Mouse (Mus musculus) bone marrow, adult 2 months (tissue): Measurements from ENCODE around the gene R3hdm2. TPM values are rescaled to one million over a fixed set of nuclear protein-coding genes. Genes with fewer than 3 reads are reported as not detected.

Experiments
- H3K27ac ChIP-seq: fragments of 200-500 bp; 2 replicates; pipeline ENCODE4 v1.5.1; 2012; ENCODE audit warnings: low read depth, mild to moderate bottlenecking, control low read depth, inconsistent platforms, low read length; ENCODE audit not compliant: control insufficient read depth, poor library complexity, insufficient read depth
- H3K4me1 ChIP-seq: fragments of 200-500 bp; 2 replicates; pipeline ENCODE4 v1.6.1; 2011; ENCODE audit warnings: low read length; ENCODE audit not compliant: control insufficient read depth, insufficient read depth
- H3K4me3 ChIP-seq: fragments of 200-500 bp; replicated peaks from 2 replicates; pipeline ENCODE3; 2011; ENCODE audit warnings: mild to moderate bottlenecking, low read depth, low read length, control low read depth; ENCODE audit not compliant: control insufficient read depth
- CTCF ChIP-seq: fragments of 200-500 bp; IDR thresholded peaks from 2 replicates; pipeline ENCODE4 v1.5.1; 2011; ENCODE audit warnings: low read length, control low read depth; ENCODE audit not compliant: control insufficient read depth, insufficient read depth
- POLR2A ChIP-seq: fragments of 200-500 bp; IDR thresholded peaks from 2 replicates; pipeline ENCODE4 v1.6.1; 2011; ENCODE audit warnings: low read depth, mild to moderate bottlenecking, control low read depth, low read length, borderline replicate concordance; ENCODE audit not compliant: control insufficient read depth
- WGBS: fragments of 180-500 bp; shearing (Covaris S2); methylation state at CpG from one replicate; pipeline ENCODE4 v1.1.7; 2018; 5-methylcytosine and 5-hydroxymethylcytosine counted together
- polyA plus RNA-seq: library from polyadenylated mRNA; stranded (reverse); fragments of >200 nt; gene quantifications from 2 replicates; pipeline ENCODE4 v1.2.4, GENCODE M21; 2011; ENCODE audit warnings: low replicate concordance; ENCODE audit not compliant: missing spikeins, insufficient read depth, insufficient read length

Gene R3hdm2
- polyA plus RNA-seq, 1 experiment, result 144 TPM

- peaks cover 1% of the 10 kb centered on the region; the same call in 1 of the 2 replicates for H3K4me1 ChIP-seq
- TF ChIP-seq CTCF (no peak), POLR2A (no peak)
- WGBS, result 9% methylated on average over 6 of the region's 6 CpGs
- no peak overlapping the region for H3K4me3 ChIP-seq
- no peak overlapping the region for H3K27ac ChIP-seq
Observed at GRCm38 (mm10) chr10:127422047-127422446, 41.9 kb downstream of the R3hdm2 start.

- no peak for TF ChIP-seq POLR2A
- TF ChIP-seq CTCF, result no peak
Observed at GRCm38 (mm10) chr10:127425794-127426193, 45.7 kb downstream of the R3hdm2 start.

GRCm38 (mm10) chr10:127426670-127427069 lies 46.5 kb downstream of the R3hdm2 start:
- H3K4me3 ChIP-seq, result no peak overlapping the region
- TF ChIP-seq CTCF, result no peak
- no peak for TF ChIP-seq POLR2A
- peaks cover 1% of the 10 kb centered on the region for H3K4me1 ChIP-seq
- no peak overlapping the region for H3K27ac ChIP-seq
- 31% methylated on average over 2 of the region's 2 CpGs for WGBS

More at GRCm38 (mm10) chr10:127425794-127426193, 45.7 kb downstream of the R3hdm2 start:
- H3K4me3 ChIP-seq, result no peak overlapping the region
- H3K27ac ChIP-seq, result no peak overlapping the region
- 83% methylated on average over 2 of the region's 2 CpGs for WGBS
- H3K4me1 ChIP-seq, result peaks cover 1% of the 10 kb centered on the region

- no peak overlapping the region for H3K4me3 ChIP-seq
- 50% methylated on average over 1 of the region's 1 CpGs for WGBS
- TF ChIP-seq CTCF (no peak), POLR2A (no peak)
- no peaks in the 10 kb centered on the region; the same call in 1 of the 2 replicates for H3K4me1 ChIP-seq
- no peak overlapping the region for H3K27ac ChIP-seq
Observed at GRCm38 (mm10) chr10:127427107-127427506, 47.0 kb downstream of the R3hdm2 start.

GRCm38 (mm10) chr10:127427987-127428386 lies 47.9 kb downstream of the R3hdm2 start:
- no peaks in the 10 kb centered on the region; the same call in 1 of the 2 replicates for H3K4me1 ChIP-seq
- TF ChIP-seq POLR2A (no peak), CTCF (no peak)
- 44% methylated on average over 1 of the region's 1 CpGs for WGBS

GRCm38 (mm10) chr10:127429538-127429937 lies 49.4 kb downstream of the R3hdm2 start:
- Histone ChIP-seq H3K4me1 (no peaks in the 10 kb centered on the region; the same call in 1 of the 2 replicates), H3K4me3 (no peak overlapping the region), H3K27ac (no peak overlapping the region)
- TF ChIP-seq POLR2A (no peak), CTCF (no peak)
- 67% methylated on average over 1 of the region's 1 CpGs for WGBS

More at GRCm38 (mm10) chr10:127427987-127428386, 47.9 kb downstream of the R3hdm2 start:
- H3K4me3 ChIP-seq, result no peak overlapping the region
- no peak overlapping the region for H3K27ac ChIP-seq

GRCm38 (mm10) chr10:127432466-127432865 lies 52.3 kb downstream of the R3hdm2 start:
- no peak overlapping the region for H3K27ac ChIP-seq
- no peaks in the 10 kb centered on the region for H3K4me1 ChIP-seq
- WGBS, result 97% methylated on average over 4 of the region's 4 CpGs
- no peak overlapping the region for H3K4me3 ChIP-seq
- no peak for TF ChIP-seq CTCF
- no peak for TF ChIP-seq POLR2A

- WGBS, result 55% methylated on average over 5 of the region's 5 CpGs
- Histone ChIP-seq H3K27ac (no peak overlapping the region), H3K4me1 (no peaks in the 10 kb centered on the region), H3K4me3 (no peak overlapping the region)
- TF ChIP-seq CTCF (no peak), POLR2A (no peak)
Observed at GRCm38 (mm10) chr10:127437354-127438113, 57.4 kb downstream of the R3hdm2 start.
